Mouse (Mus musculus): ENCODE measurements at regions not wholly inside any gene's neighbourhood (a gene's known extent, or its start where the extent isn't known, plus 50 kb on each side); places are given as distances from the start of the nearest gene placed in this dataset.

- in situ Hi-C loops (cut with MboI, MseI), result no loop called here
Observed at GRCm38 (mm10) chr11:17620462-17621248, 333.0 kb downstream of the Etaa1 start.

DNA sequence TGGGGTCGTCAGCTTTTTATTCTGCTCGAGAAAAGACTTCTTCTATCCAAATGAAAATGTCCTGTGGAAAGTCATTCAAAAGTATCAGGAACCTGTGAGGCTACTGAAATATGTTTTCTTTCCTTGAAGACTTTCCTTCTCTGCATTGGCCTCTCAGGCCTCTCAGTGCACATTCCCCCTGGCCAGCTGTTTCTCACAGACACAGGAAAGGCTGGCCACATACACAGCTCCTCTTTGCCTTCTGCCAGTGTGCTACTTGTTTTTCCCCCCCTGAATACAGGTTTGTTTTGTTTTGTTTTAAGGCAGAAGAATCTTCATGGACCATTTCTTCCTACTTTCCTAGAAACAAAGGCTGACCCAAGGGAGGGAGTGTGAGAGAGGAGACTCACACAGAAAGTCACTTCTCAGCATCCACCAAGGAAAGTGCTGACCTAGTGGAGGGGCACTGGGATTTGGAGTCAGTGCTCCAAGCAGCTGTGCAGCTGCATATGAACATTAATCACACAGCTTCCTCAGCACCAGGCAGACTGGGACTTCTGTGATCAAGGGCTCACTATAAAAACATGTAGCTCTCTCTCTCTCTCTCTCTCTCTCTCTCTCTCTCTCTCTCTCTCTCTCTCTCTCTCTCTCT lies 324.0 kb downstream of the Etaa1 start:
- in situ Hi-C loops (cut with MboI, MseI), result no loop called here

DNA sequence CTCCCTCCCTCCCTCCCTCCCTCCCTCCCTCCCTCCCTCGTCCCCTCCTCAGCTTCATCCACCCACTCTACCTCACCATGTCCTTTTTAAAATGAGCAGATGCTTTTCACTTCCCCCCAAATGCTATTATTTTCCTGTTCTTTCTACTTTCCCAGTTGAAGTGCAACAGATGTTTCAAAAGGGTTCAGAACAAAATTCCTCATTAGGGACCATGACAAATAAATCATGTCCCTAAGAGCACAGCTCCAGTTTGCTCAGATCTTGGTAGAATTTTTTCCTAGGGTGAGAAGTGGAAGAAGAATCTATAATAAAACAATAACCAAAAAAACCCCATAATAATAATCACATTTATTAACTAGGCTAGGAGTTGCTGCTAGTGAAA lies 323.5 kb downstream of the Etaa1 start:
- in situ Hi-C loops (cut with MboI, MseI), result no loop called here

GRCm38 (mm10) chr11:17637158-17637557 lies 316.5 kb downstream of the Etaa1 start:
- in situ Hi-C loops (cut with MboI, MseI), result no loop called here

GRCm38 (mm10) chr11:17639922-17640321 lies 313.8 kb downstream of the Etaa1 start:
- in situ Hi-C loops (cut with MboI, MseI), result no loop called here

DNA sequence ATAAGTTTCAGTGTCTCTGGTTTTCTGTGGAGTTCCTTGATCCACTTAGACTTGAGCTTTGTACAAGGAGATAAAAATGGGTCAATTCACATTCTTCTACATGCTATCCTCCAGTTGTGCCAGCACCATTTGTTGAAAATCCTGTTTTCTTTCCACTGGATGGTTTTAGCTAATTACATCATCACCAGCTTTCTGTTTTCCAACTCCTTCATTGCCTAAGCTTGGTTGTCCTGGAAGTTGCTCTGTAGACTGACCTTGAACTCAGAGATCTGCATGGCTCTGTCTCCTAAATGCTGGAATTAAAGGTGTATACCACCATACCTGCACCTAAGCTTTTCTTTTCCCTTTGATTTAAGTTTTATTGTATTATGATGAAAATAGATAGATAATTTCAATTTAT lies 306.2 kb downstream of the Etaa1 start:
- in situ Hi-C loops (cut with MboI, MseI), result no loop called here

GRCm38 (mm10) chr11:17651389-17652156 lies 302.1 kb downstream of the Etaa1 start:
- in situ Hi-C loops (cut with MboI, MseI), result no loop called here

DNA sequence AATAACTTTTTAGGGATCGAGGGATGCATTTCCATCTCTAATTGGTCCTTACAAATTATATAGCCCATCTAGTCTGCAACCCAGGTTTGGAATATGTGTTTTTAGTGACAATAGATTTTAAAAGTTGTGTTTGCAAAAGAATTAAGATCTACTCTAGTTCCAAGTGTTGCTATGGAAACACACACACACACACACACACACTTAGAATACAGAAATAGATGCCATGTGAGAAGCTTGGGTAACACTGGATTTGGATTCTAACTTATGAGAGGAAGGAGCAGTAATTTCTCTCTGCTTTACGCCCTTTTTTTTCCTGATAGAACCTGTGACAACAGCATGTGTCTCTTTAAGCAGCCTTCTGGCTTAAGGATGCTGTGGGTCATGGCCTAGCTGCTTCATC lies 297.8 kb downstream of the Etaa1 start:
- in situ Hi-C loops (cut with MboI, MseI), result no loop called here

- in situ Hi-C loops (cut with MboI, MseI), result no loop called here
Observed at GRCm38 (mm10) chr11:17657720-17658119, 296.0 kb downstream of the Etaa1 start.

- in situ Hi-C loops (cut with MboI, MseI), result no loop called here
Observed at GRCm38 (mm10) chr11:17658289-17658688, 295.4 kb downstream of the Etaa1 start.

DNA sequence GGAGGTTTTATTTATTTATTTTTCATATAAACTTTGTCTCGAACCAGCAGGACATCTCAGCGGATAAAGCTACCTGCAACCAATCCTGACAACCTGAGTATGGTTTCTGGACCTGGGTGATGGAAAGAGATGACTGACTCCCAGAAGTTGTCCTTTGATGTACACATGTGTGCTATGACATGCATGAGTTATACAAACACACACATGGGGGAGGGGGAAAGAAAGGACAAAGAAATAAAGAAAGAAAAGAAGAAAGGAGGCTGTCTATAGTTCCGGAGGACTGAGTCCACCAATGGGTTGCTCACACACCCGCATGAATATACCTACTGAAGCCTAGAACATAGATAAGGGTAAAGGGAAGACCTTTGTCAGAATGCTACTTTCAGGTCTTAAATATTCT lies 295.0 kb downstream of the Etaa1 start:
- in situ Hi-C loops (cut with MboI, MseI), result no loop called here

DNA sequence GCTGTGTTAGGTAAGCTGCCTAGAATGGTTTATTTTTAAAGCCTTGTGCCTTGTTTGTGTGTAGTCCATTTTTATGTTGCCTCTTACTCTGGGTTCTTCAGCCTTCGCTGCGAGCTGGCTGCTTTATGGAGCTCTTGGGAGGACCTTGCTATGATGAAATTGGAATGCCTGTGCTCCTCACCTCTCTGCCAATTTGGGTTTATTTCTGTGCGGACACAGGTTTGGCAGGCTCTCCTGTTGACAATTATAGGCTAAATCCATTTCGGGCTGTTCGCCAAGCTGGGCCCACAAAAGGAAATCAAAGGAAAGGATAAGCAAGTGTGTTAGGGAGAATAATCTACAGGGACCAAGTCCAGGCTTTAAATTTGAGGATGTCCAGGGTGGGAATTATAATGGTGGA lies 289.8 kb downstream of the Etaa1 start:
- in situ Hi-C loops (cut with MboI, MseI), result no loop called here

- in situ Hi-C loops (cut with MboI, MseI), result no loop called here
Observed at GRCm38 (mm10) chr11:17665624-17666552, 287.8 kb downstream of the Etaa1 start.

DNA sequence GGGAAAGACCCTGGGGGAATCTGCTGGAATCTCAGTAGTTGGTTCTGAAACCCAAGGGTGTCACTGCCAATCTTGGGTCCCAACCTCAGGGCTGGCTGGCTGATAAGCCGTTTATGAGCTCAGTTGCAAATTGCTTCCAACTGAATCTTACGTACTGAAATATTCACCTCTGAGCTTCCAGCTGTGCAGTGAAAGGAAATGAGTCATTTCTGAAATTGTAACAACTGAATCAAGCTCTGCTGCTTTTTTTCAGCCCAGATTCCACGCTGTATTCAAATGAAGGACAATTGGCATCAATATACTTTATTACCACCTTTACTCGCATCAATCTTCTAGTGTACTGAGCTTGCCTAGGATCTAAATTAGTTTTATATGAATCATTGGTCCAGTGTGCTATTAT lies 272.7 kb downstream of the Etaa1 start:
- in situ Hi-C loops (cut with MboI, MseI), result no loop called here

- in situ Hi-C loops (cut with MboI, MseI), result no loop called here
Observed at GRCm38 (mm10) chr11:17685711-17686113, 268.0 kb downstream of the Etaa1 start.

GRCm38 (mm10) chr11:17686806-17687205 lies 266.9 kb downstream of the Etaa1 start:
- in situ Hi-C loops (cut with MboI, MseI), result no loop called here

DNA sequence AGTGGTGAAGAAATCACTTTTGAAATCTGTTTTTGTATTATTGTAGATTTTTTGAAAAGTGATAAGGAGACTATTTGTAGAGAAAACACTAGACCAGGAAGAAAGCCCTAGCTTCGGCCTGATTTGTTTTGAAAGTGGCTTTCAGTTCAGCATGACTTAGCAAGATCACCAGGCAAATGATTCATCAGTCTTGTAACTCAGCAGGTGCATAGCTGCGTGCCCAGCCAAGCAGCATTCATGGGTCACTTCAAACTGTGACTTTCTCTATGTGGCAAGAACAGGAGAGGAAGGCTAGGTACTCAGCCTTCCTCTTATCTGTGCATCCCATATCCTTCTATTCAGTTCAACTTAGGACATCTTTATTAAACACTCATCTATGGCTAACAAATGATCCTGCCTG lies 259.5 kb downstream of the Etaa1 start:
- in situ Hi-C loops (cut with MboI, MseI), result no loop called here

DNA sequence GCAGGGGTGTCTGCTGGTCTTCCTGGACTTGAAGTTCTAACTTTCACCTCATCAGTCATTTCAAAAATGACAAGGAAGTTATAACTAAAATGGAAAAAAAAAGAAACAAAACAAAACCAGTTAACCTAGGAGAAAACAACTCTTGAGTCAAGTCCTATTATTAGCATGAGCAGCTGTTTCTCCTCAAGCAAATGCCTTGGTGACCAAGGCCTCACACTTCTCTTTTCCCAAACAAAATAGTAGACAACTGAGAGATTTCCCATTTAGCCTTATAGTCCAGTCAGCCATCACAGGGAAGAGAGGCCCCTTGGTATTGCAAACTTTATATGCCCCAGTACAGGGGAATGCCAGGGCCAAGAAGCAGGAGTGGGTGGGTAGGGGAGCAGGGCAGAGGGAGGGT lies 244.9 kb downstream of the Etaa1 start:
- in situ Hi-C loops (cut with MboI, MseI), result no loop called here

- in situ Hi-C loops (cut with MboI, MseI), result loop anchor here (10.0 kb wide), 1 partner anchor 453 kb away; no protein-coding TSS in a partner anchor
Observed at GRCm38 (mm10) chr11:17722051-17722450, 231.6 kb downstream of the Etaa1 start.

DNA sequence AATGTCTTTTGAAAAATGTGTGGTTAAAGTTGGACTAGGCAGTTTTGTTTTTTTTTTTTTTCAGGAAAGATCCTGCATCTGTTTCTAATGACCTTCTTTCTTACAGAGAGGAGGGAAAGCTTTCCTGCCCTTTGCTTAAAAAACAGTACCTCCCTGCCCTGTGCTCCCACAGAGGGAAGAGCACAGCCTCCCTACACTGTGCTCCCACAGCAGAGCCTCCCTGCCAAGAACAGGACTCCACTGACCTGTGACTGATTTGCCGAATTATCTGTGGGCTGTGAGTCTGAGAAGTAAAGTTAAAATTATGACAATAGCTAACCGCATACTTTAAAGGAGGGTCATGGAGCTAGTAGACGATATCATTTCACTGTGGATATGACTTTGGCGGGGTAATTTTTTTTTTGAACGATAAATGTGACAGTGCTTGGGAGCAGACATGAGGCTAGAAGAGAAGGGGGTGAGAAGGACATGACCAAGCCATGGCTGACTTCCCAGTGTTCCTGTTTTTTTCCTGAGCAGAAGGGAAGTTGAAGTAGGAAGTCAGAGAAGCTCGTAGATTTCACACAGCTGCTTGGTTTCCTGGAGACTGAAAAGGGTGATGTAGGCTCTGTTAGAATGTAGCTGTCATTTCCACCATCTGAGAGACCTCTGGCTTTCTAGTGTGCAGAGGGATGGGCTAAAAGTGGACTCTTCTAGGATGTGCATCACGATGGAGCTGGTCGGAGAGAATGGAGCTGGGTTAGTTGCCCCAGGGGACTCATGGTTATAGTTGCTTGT lies 226.2 kb downstream of the Etaa1 start:
- in situ Hi-C loops (cut with MboI, MseI), result loop anchor here (10.0 kb wide), 1 partner anchor 447 kb away; no protein-coding TSS in a partner anchor

- in situ Hi-C loops (cut with MboI, MseI), result no loop called here
Observed at GRCm38 (mm10) chr11:17733075-17733474, 220.6 kb downstream of the Etaa1 start.
